In genomic region chr2:101862219-101863123, GRCm38 (mm10) we compare ENCODE assay signal across 8 mouse cellular contexts. TPM values are rescaled to one million over a fixed set of nuclear protein-coding genes. Genes with fewer than 3 reads are reported as not detected.
DNase-seq lines count a peak whose midpoint lies in the region; ATAC-seq and TF ChIP-seq lines count a peak whose summit lies in the region.

No protein-coding gene starts in this region.

- H3K9ac ChIP-seq in lung, embryonic 14.5 days: no peak overlapping the region
- H3K9ac ChIP-seq in liver, embryonic 12.5 days: no peak overlapping the region

- no peaks in the 10 kb centered on the region for H3K36me3 ChIP-seq in lung, embryonic 14.5 days (ENCODE audit: insufficient read depth)
- H3K36me3 ChIP-seq in liver, embryonic 12.5 days: no peaks in the 10 kb centered on the region

- H3K27ac ChIP-seq in lung, embryonic 14.5 days (ENCODE audit: low read depth): no peak overlapping the region
- H3K27ac ChIP-seq in liver, embryonic 12.5 days: no peak overlapping the region
- no peak overlapping the region for H3K27ac ChIP-seq in gastrocnemius, adult 2 months

- WGBS in lung, embryonic 14.5 days: 50% methylated on average over 15 of the region's 15 CpGs
- WGBS in liver, embryonic 12.5 days (ENCODE audit: insufficient replicate concordance): 63% methylated on average over 15 of the region's 15 CpGs

- H3K4me1 ChIP-seq in lung, embryonic 14.5 days (ENCODE audit: insufficient read depth): 0 out of 2 replicates have a peak, but pooled peaks cover 3% of the 10 kb centered on the region
- H3K4me1 ChIP-seq in liver, embryonic 12.5 days: no peaks in the 10 kb centered on the region

- DNase-seq in layer of hippocampus, postnatal 10 days (ENCODE audit: low spot score in 2 of 2): peak; percentile 29 to 31
- DNase-seq in layer of hippocampus, adult 18-20 months (ENCODE audit: low spot score in 2 of 2): no peak
- DNase-seq in adrenal gland, postnatal 14 days: peak; percentile 84
- peak; percentile 25 to 44 for DNase-seq in heart, postnatal 36 days
- peak; percentile 49 for DNase-seq in lung, embryonic 14.5 days
- no peak for DNase-seq in gastrocnemius, adult 2 months

- no peaks in the 10 kb centered on the region for H3K9me3 ChIP-seq in lung, embryonic 14.5 days (ENCODE audit: low read depth, low read length)
- H3K9me3 ChIP-seq in liver, embryonic 12.5 days (replicated peaks): no peaks in the 10 kb centered on the region

- H3K4me3 ChIP-seq in lung, embryonic 14.5 days (ENCODE audit: low read depth, low read length): no peak overlapping the region
- H3K4me3 ChIP-seq in liver, embryonic 12.5 days: no peak overlapping the region
- no peak overlapping the region for H3K4me3 ChIP-seq in gastrocnemius, adult 2 months

- TF ChIP-seq CTCF in lung, embryonic 14.5 days (IDR thresholded peaks at IDR 0.05; ENCODE audit: low read depth): no peak
- no peak for TF ChIP-seq CTCF in gastrocnemius, adult 2 months (IDR thresholded peaks at IDR 0.05)

- no peaks in the 10 kb centered on the region for H3K27me3 ChIP-seq in lung, embryonic 14.5 days (ENCODE audit: insufficient read depth, low read length)
- no peaks in the 10 kb centered on the region; the same call in none of the 2 replicates for H3K27me3 ChIP-seq in liver, embryonic 12.5 days (replicated peaks)

- H3K4me2 ChIP-seq in lung, embryonic 14.5 days: no peak overlapping the region
- no peak overlapping the region for H3K4me2 ChIP-seq in liver, embryonic 12.5 days

- intact Hi-C loops in heart, postnatal 36 days (cut with DNase I): no loop called here
- intact Hi-C loops in gastrocnemius, adult 2 months (cut with DNase I): no loop called here

- peak; percentile 73; the same call in 1 of the 2 replicates for ATAC-seq in lung, embryonic 14.5 days (ENCODE audit: insufficient read depth)
- ATAC-seq in cerebellum, adult (ENCODE audit: insufficient number of reproducible peaks, low FRiP score, low TSS enrichment): no peak
- ATAC-seq in liver, embryonic 12.5 days: no peak

RNA-seq across cellular contexts. Expression of gene Prr5l, which starts 20.4 kb away (rescaled TPM):
- 1 to 10 TPM; 2.9 to 5.5 TPM for total RNA-seq in layer of hippocampus, postnatal 10 days (2021)
- total RNA-seq in layer of hippocampus, adult 18-20 months (2021): 1 to 10 TPM; 8.3 to 9.8 TPM
- 3.7 and 5.1 TPM in 2 replicates for total RNA-seq in adrenal gland, postnatal 14 days (2021)
- 1 to 10 TPM; 1.3 to 1.7 TPM for total RNA-seq in heart, postnatal 36 days (2021)
- 42.0 and 48.9 TPM in 2 replicates for polyA plus RNA-seq in lung, embryonic 14.5 days (2014; fragmentation: Nextera tagmentation; extraction: Ambion mirVana)
- polyA plus RNA-seq in liver, embryonic 12.5 days (2016; fragmentation: Nextera tagmentation; extraction: Ambion mirVana): 5.1 and 5.5 TPM in 2 replicates
- under 1 TPM in 1 of 2 experiments, not detected in 1; 0.53 TPM for total RNA-seq in gastrocnemius, adult 2 months (2021)

RNA-seq across cellular contexts. Expression of gene Commd9, which starts 23.6 kb away (rescaled TPM):
- total RNA-seq in layer of hippocampus, postnatal 10 days (2021): 10 to 100 TPM; 39.1 to 39.3 TPM
- total RNA-seq in layer of hippocampus, adult 18-20 months (2021): 10 to 100 TPM; 34.6 to 39.3 TPM
- 31.7 and 39.0 TPM in 2 replicates for total RNA-seq in adrenal gland, postnatal 14 days (2021)
- total RNA-seq in heart, postnatal 36 days (2021): 10 to 100 TPM; 29.1 to 30.2 TPM
- 56.8 and 60.3 TPM in 2 replicates for polyA plus RNA-seq in lung, embryonic 14.5 days (2014; fragmentation: Nextera tagmentation; extraction: Ambion mirVana)
- 28.8 and 29.0 TPM in 2 replicates for polyA plus RNA-seq in liver, embryonic 12.5 days (2016; fragmentation: Nextera tagmentation; extraction: Ambion mirVana)
- total RNA-seq in gastrocnemius, adult 2 months (2021): 10 to 100 TPM; 31.7 to 37.6 TPM

Comparison
In these comparisons a context has a peak if more than half of its experiments do, and no peak if none do; other contexts are left out.
1. DNase-seq: peak in layer of hippocampus, postnatal 10 days (2 of 2), adrenal gland, postnatal 14 days (single experiment), heart, postnatal 36 days (2 of 2) and lung, embryonic 14.5 days (single experiment); none in layer of hippocampus, adult 18-20 months (0 of 2) and gastrocnemius, adult 2 months (single experiment).